Mouse (Mus musculus) liver, embryonic 12.5 days (tissue): ENCODE data around the gene Robo1. TPM values are rescaled to one million over a fixed set of nuclear protein-coding genes. Genes with fewer than 3 reads are reported as not detected.
A peak's percentile ranks its signal among the peaks of the same experiment; 100 is the strongest.

Experiments
- ATAC-seq: fragments of 200-750 bp; cut with Nextera tagmentation; 2 replicates; pipeline ENCODE4 v1.8.0; 2017; ENCODE audit warnings: moderate number of reproducible peaks, mild to moderate bottlenecking, moderate library complexity
- H3K27ac ChIP-seq: fragments of 300-500 bp; sonication (generic); 2 replicates; pipeline ENCODE4 v1.5.1; 2016; ENCODE audit warnings: mild to moderate bottlenecking
- H3K27me3 ChIP-seq: fragments of 300-500 bp; sonication (generic); replicated peaks from 2 replicates; pipeline ENCODE4 v1.6.1; 2016; ENCODE audit warnings: mild to moderate bottlenecking, moderate library complexity
- H3K36me3 ChIP-seq: fragments of 300-500 bp; sonication (generic); 2 replicates; pipeline ENCODE4 v1.6.1; 2016; ENCODE audit warnings: mild to moderate bottlenecking, moderate library complexity
- H3K4me1 ChIP-seq: fragments of 300-500 bp; sonication (generic); 2 replicates; pipeline ENCODE4 v1.6.1; 2016
- H3K4me2 ChIP-seq: fragments of 300-500 bp; sonication (generic); 2 replicates; pipeline ENCODE4 v1.6.1; 2016; ENCODE audit warnings: mild to moderate bottlenecking, moderate library complexity
- H3K4me3 ChIP-seq: fragments of 300-500 bp; sonication (generic); 2 replicates; pipeline ENCODE4 v1.5.1; 2016; ENCODE audit warnings: mild to moderate bottlenecking, moderate library complexity
- H3K9ac ChIP-seq: fragments of 300-500 bp; sonication (generic); 2 replicates; pipeline ENCODE4 v1.6.1; 2016; ENCODE audit warnings: mild to moderate bottlenecking, moderate library complexity
- H3K9me3 ChIP-seq: fragments of 300-500 bp; sonication (generic); replicated peaks from 2 replicates; pipeline ENCODE4 v1.6.1; 2016; ENCODE audit warnings: mild to moderate bottlenecking, moderate library complexity
- WGBS: fragments of 180-500 bp; shearing (Covaris S2); methylation state at CpG from one replicate; pipeline ENCODE4 v1.1.7; 2016; ENCODE audit not compliant: insufficient replicate concordance; 5-methylcytosine and 5-hydroxymethylcytosine counted together
- polyA plus RNA-seq: library from polyadenylated mRNA; unstranded; fragments of >200 nt; fragmentation: Nextera tagmentation; extraction: Ambion mirVana; gene quantifications from 2 replicates; pipeline ENCODE4 v1.2.1, GENCODE M21; 2016

The Robo1 gene
- polyA plus RNA-seq, 1 experiment from 2014 or later, result 10.5 TPM

- no peak overlapping the region for H3K27ac ChIP-seq
- ATAC-seq, result peak; percentile 68
- H3K9ac ChIP-seq, result no peak overlapping the region
- H3K27me3 ChIP-seq, result no peaks in the 10 kb centered on the region
- H3K4me3 ChIP-seq, result no peak overlapping the region
- H3K4me2 ChIP-seq, result no peak overlapping the region
- WGBS, result 55% methylated on average over 5 of the region's 5 CpGs
- H3K4me1 ChIP-seq, result no peaks in the 10 kb centered on the region
- H3K36me3 ChIP-seq, result no peaks in the 10 kb centered on the region
- H3K9me3 ChIP-seq, result no peaks in the 10 kb centered on the region
Observed at GRCm38 (mm10) chr16:72830394-72831056, 522.4 kb downstream of the Robo1 start.

GRCm38 (mm10) chr16:72834266-72834665, 526.2 kb downstream of the Robo1 start:
- H3K4me3 ChIP-seq, result no peak overlapping the region
- no peak for ATAC-seq
- 88% methylated on average over 2 of the region's 2 CpGs for WGBS

GRCm38 (mm10) chr16:72839031-72839430, 530.9 kb downstream of the Robo1 start:
- Histone ChIP-seq H3K36me3 (no peaks in the 10 kb centered on the region), H3K4me3 (no peak overlapping the region), H3K27ac (no peak overlapping the region), H3K27me3 (no peaks in the 10 kb centered on the region), H3K9me3 (no peaks in the 10 kb centered on the region), H3K4me1 (no peaks in the 10 kb centered on the region), H3K9ac (no peak overlapping the region), H3K4me2 (no peak overlapping the region)
- ATAC-seq, result no peak
- WGBS, result 74% methylated on average over 1 of the region's 1 CpGs

More at GRCm38 (mm10) chr16:72834266-72834665, 526.2 kb downstream of the Robo1 start:
- no peak overlapping the region for H3K27ac ChIP-seq
- no peaks in the 10 kb centered on the region for H3K9me3 ChIP-seq
- no peaks in the 10 kb centered on the region for H3K36me3 ChIP-seq
- H3K27me3 ChIP-seq, result no peaks in the 10 kb centered on the region
- H3K9ac ChIP-seq, result no peak overlapping the region
- H3K4me2 ChIP-seq, result no peak overlapping the region
- H3K4me1 ChIP-seq, result no peaks in the 10 kb centered on the region

GRCm38 (mm10) chr16:72841066-72841465, 533.0 kb downstream of the Robo1 start:
- ATAC-seq, result no peak

GRCm38 (mm10) chr16:72854101-72854500, 546.0 kb downstream of the Robo1 start:
- no peaks in the 10 kb centered on the region for H3K36me3 ChIP-seq
- ATAC-seq, result no peak
- no peaks in the 10 kb centered on the region for H3K4me1 ChIP-seq
- no peak overlapping the region for H3K9ac ChIP-seq
- H3K4me2 ChIP-seq, result no peak overlapping the region
- H3K4me3 ChIP-seq, result no peak overlapping the region
- H3K9me3 ChIP-seq, result no peaks in the 10 kb centered on the region
- H3K27ac ChIP-seq, result no peak overlapping the region
- 84% methylated on average over 9 of the region's 9 CpGs for WGBS
- H3K27me3 ChIP-seq, result no peaks in the 10 kb centered on the region

More at GRCm38 (mm10) chr16:72841066-72841465, 533.0 kb downstream of the Robo1 start:
- WGBS, result 79% methylated on average over 9 of the region's 9 CpGs
- Histone ChIP-seq H3K27me3 (no peaks in the 10 kb centered on the region), H3K4me2 (no peak overlapping the region), H3K4me1 (no peaks in the 10 kb centered on the region), H3K36me3 (no peaks in the 10 kb centered on the region), H3K27ac (no peak overlapping the region), H3K9me3 (no peaks in the 10 kb centered on the region), H3K4me3 (no peak overlapping the region), H3K9ac (no peak overlapping the region)

GRCm38 (mm10) chr16:72854809-72855503, 546.9 kb downstream of the Robo1 start:
- Histone ChIP-seq H3K4me1 (no peaks in the 10 kb centered on the region), H3K4me3 (no peak overlapping the region), H3K36me3 (no peaks in the 10 kb centered on the region), H3K9me3 (no peaks in the 10 kb centered on the region), H3K27ac (no peak overlapping the region), H3K4me2 (no peak overlapping the region), H3K9ac (no peak overlapping the region), H3K27me3 (no peaks in the 10 kb centered on the region)
- 79% methylated on average over 5 of the region's 5 CpGs for WGBS
- no peak for ATAC-seq

- Histone ChIP-seq H3K27ac (no peak overlapping the region), H3K4me1 (no peaks in the 10 kb centered on the region), H3K9ac (no peak overlapping the region), H3K4me3 (no peak overlapping the region), H3K27me3 (no peaks in the 10 kb centered on the region), H3K4me2 (no peak overlapping the region), H3K9me3 (no peaks in the 10 kb centered on the region), H3K36me3 (no peaks in the 10 kb centered on the region)
- WGBS, result 81% methylated on average over 7 of the region's 7 CpGs
- no peak for ATAC-seq
Observed at GRCm38 (mm10) chr16:72861707-72862277, 553.7 kb downstream of the Robo1 start.

GRCm38 (mm10) chr16:72866011-72866410, 557.9 kb downstream of the Robo1 start:
- 70% methylated on average over 4 of the region's 4 CpGs for WGBS
- Histone ChIP-seq H3K4me3 (no peak overlapping the region), H3K9me3 (no peaks in the 10 kb centered on the region)

GRCm38 (mm10) chr16:72874934-72875732, 567.0 kb downstream of the Robo1 start:
- ATAC-seq, result no peak
- Histone ChIP-seq H3K9ac (no peak overlapping the region), H3K4me2 (no peak overlapping the region)

More at GRCm38 (mm10) chr16:72866011-72866410, 557.9 kb downstream of the Robo1 start:
- H3K9ac ChIP-seq, result no peak overlapping the region
- no peak overlapping the region for H3K27ac ChIP-seq
- H3K36me3 ChIP-seq, result no peaks in the 10 kb centered on the region
- H3K27me3 ChIP-seq, result no peaks in the 10 kb centered on the region
- no peak overlapping the region for H3K4me2 ChIP-seq
- ATAC-seq, result no peak
- no peaks in the 10 kb centered on the region for H3K4me1 ChIP-seq

GRCm38 (mm10) chr16:72888108-72888507, 580.0 kb downstream of the Robo1 start:
- Histone ChIP-seq H3K9me3 (no peaks in the 10 kb centered on the region), H3K27ac (no peak overlapping the region), H3K4me2 (no peak overlapping the region), H3K4me1 (no peaks in the 10 kb centered on the region), H3K4me3 (no peak overlapping the region), H3K27me3 (no peaks in the 10 kb centered on the region), H3K9ac (no peak overlapping the region), H3K36me3 (no peaks in the 10 kb centered on the region)
- ATAC-seq, result no peak
- WGBS, result 76% methylated on average over 7 of the region's 7 CpGs

More at GRCm38 (mm10) chr16:72874934-72875732, 567.0 kb downstream of the Robo1 start:
- Histone ChIP-seq H3K9me3 (no peaks in the 10 kb centered on the region), H3K27me3 (no peaks in the 10 kb centered on the region), H3K4me1 (no peaks in the 10 kb centered on the region), H3K27ac (no peak overlapping the region), H3K4me3 (no peak overlapping the region), H3K36me3 (no peaks in the 10 kb centered on the region)
- WGBS, result 70% methylated on average over 8 of the region's 8 CpGs

GRCm38 (mm10) chr16:72889401-72889800, 581.3 kb downstream of the Robo1 start:
- Histone ChIP-seq H3K36me3 (no peaks in the 10 kb centered on the region), H3K27ac (no peak overlapping the region), H3K9me3 (no peaks in the 10 kb centered on the region), H3K4me1 (no peaks in the 10 kb centered on the region), H3K4me2 (no peak overlapping the region), H3K4me3 (no peak overlapping the region), H3K27me3 (no peaks in the 10 kb centered on the region), H3K9ac (no peak overlapping the region)
- 72% methylated on average over 9 of the region's 9 CpGs for WGBS
- no peak for ATAC-seq

- H3K4me2 ChIP-seq, result no peak overlapping the region
- 81% methylated on average over 11 of the region's 11 CpGs for WGBS
- H3K9ac ChIP-seq, result no peak overlapping the region
- ATAC-seq, result no peak
- H3K9me3 ChIP-seq, result no peaks in the 10 kb centered on the region
- no peaks in the 10 kb centered on the region for H3K4me1 ChIP-seq
- H3K27me3 ChIP-seq, result no peaks in the 10 kb centered on the region
- no peaks in the 10 kb centered on the region for H3K36me3 ChIP-seq
- H3K27ac ChIP-seq, result no peak overlapping the region
- H3K4me3 ChIP-seq, result no peak overlapping the region
Observed at GRCm38 (mm10) chr16:72897125-72897524, 589.0 kb downstream of the Robo1 start.
